Comparison of ENCODE assay signal across 25 mouse cellular contexts in the genomic region with DNA sequence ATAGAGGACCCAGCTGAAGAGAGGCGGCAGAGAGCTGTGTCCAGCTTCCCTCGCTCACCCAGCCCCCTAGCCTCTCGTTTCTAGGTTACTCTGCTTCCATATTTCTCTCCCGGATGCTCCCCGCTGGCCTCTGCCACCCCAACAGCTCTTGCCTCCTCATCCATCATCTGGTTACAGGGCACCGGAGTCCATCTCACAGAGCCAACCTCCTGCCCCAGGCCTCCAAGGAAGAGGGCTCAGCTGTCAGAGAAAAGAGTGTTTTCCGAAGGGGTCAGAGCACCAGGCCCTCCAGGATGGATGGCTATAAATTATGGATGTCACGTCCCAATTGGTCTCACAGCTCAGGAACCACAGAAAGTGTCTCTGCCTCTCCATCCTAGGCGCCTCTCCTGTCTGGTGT. TPM values are rescaled to one million over a fixed set of nuclear protein-coding genes. Genes with fewer than 3 reads are reported as not detected.
DNase-seq lines count a peak whose midpoint lies in the region; ATAC-seq and TF ChIP-seq lines count a peak whose summit lies in the region.
"Had no signal": no experiment of that assay in that cellular context is flagged by ENCODE, and none has a peak within 500 bp of the region (broad histone marks: within the 10 kb centered on the region; RNA-seq: fewer than 3 reads in every experiment).

No protein-coding gene starts in this region.

- H3K36me3 ChIP-seq in midbrain, embryonic 10.5 days: no peaks in the 10 kb centered on the region
- H3K36me3 ChIP-seq in midbrain, embryonic 13.5 days: no peaks in the 10 kb centered on the region
- no peaks in the 10 kb centered on the region for H3K36me3 ChIP-seq in hindbrain, embryonic 13.5 days
- H3K36me3 ChIP-seq: embryonic facial prominence, embryonic 10.5 days; heart, embryonic 13.5 days had no signal

- WGBS in midbrain, embryonic 10.5 days: 82% methylated on average over 9 of the region's 9 CpGs
- 72% methylated on average over 9 of the region's 9 CpGs for WGBS in midbrain, embryonic 13.5 days
- WGBS in hindbrain, embryonic 13.5 days: 34% methylated on average over 9 of the region's 9 CpGs
- 87% methylated on average over 9 of the region's 9 CpGs for WGBS in olfactory bulb, adult 2 months

- peaks cover 58% of the 10 kb centered on the region for H3K4me1 ChIP-seq in midbrain, embryonic 10.5 days
- peaks cover 57% of the 10 kb centered on the region for H3K4me1 ChIP-seq in midbrain, embryonic 13.5 days (replicated peaks)
- peaks cover 70% of the 10 kb centered on the region for H3K4me1 ChIP-seq in hindbrain, embryonic 13.5 days (replicated peaks)
- H3K4me1 ChIP-seq in olfactory bulb, adult 2 months (ENCODE audit: control insufficient read depth, insufficient read depth, low read length): peaks cover 55% of the 10 kb centered on the region

- H3K4me2 ChIP-seq in midbrain, embryonic 13.5 days (replicated peaks): no peak overlapping the region
- H3K4me2 ChIP-seq in hindbrain, embryonic 13.5 days: no peak overlapping the region
- H3K4me2 ChIP-seq: heart, embryonic 13.5 days; midbrain, embryonic 11.5 days had no signal

- peak overlapping the region; percentile 33; the same call in 1 of the 2 replicates for H3K27ac ChIP-seq in midbrain, embryonic 10.5 days (replicated peaks)
- no peak overlapping the region for H3K27ac ChIP-seq in midbrain, embryonic 13.5 days
- H3K27ac ChIP-seq in hindbrain, embryonic 13.5 days: peak overlapping the region; percentile 56
- H3K27ac ChIP-seq in olfactory bulb, adult 2 months (ENCODE audit: insufficient read depth, low read depth, low read length): 0 out of 2 replicates have a peak overlapping the region, but pooled peaks have one; percentile 16
- no peak overlapping the region for H3K27ac ChIP-seq in layer of hippocampus, adult 2 months
- H3K27ac ChIP-seq: heart, embryonic 13.5 days; macrophage had no signal

- H3K9me3 ChIP-seq in midbrain, embryonic 10.5 days (replicated peaks): no peaks in the 10 kb centered on the region
- no peaks in the 10 kb centered on the region for H3K9me3 ChIP-seq in midbrain, embryonic 13.5 days
- no peaks in the 10 kb centered on the region for H3K9me3 ChIP-seq in hindbrain, embryonic 13.5 days
- H3K9me3 ChIP-seq: embryonic facial prominence, embryonic 10.5 days; heart, embryonic 13.5 days had no signal

- H3K4me3 ChIP-seq in midbrain, embryonic 10.5 days: no peak overlapping the region
- H3K4me3 ChIP-seq in midbrain, embryonic 13.5 days (replicated peaks): no peak overlapping the region
- no peak overlapping the region for H3K4me3 ChIP-seq in hindbrain, embryonic 13.5 days
- no peak overlapping the region for H3K4me3 ChIP-seq in olfactory bulb, adult 2 months (ENCODE audit: insufficient read depth, low read depth, low read length)
- no peak overlapping the region for H3K4me3 ChIP-seq in layer of hippocampus, adult 2 months
- H3K4me3 ChIP-seq: embryonic facial prominence, embryonic 10.5 days; heart, embryonic 13.5 days had no signal

- no peak for DNase-seq in midbrain, embryonic 10.5 days (ENCODE audit: low spot score)
- DNase-seq in embryo, embryonic 10.5 days (ENCODE audit: low spot score): peak; percentile 63
- DNase-seq in thymus, postnatal 14 days: no peak
- DNase-seq in layer of hippocampus, adult 2 months (ENCODE audit: low spot score in 2 of 2): no peak
- DNase-seq: adrenal gland, adult 8-10 months; cerebellum, adult 11-12 months; cerebellum, postnatal 14 days; gastrocnemius, postnatal 25 days; heart, adult 18-20 months; kidney, adult 18-20 months; kidney, postnatal 4 days; layer of hippocampus, adult 9-11 months had no signal

- no peak for TF ChIP-seq POLR2A in olfactory bulb, adult 2 months (IDR thresholded peaks at IDR 0.05; ENCODE audit: insufficient read depth, low read depth, low read length)

- no peak overlapping the region for H3K9ac ChIP-seq in midbrain, embryonic 13.5 days (replicated peaks)
- H3K9ac ChIP-seq in hindbrain, embryonic 13.5 days: no peak overlapping the region
- H3K9ac ChIP-seq: heart, embryonic 13.5 days had no signal

- H3K27me3 ChIP-seq in midbrain, embryonic 10.5 days (ENCODE audit: low read depth, poor library complexity, severe bottlenecking): peaks cover 51% of the 10 kb centered on the region
- H3K27me3 ChIP-seq in midbrain, embryonic 13.5 days: peaks cover 13% of the 10 kb centered on the region; the same call in 1 of the 2 replicates
- no peaks in the 10 kb centered on the region for H3K27me3 ChIP-seq in hindbrain, embryonic 13.5 days

- no peak for TF ChIP-seq CTCF in olfactory bulb, adult 2 months (IDR thresholded peaks at IDR 0.05; ENCODE audit: insufficient read depth, low read depth, low read length)
- no peak for TF ChIP-seq CTCF in layer of hippocampus, adult 2 months (conservative IDR thresholded peaks at IDR 0.05)

- ATAC-seq in midbrain, embryonic 13.5 days: no peak
- no peak for ATAC-seq in hindbrain, embryonic 13.5 days (ENCODE audit: low FRiP score)
- ATAC-seq: activated CD4-positive, CD25-positive, alpha-beta regulatory T cell, adult 4 months; forebrain, embryonic 16.5 days; inflammation-experienced regulatory T-cells, adult 6 months; lung, postnatal 0 days had no signal

RNA-seq across cellular contexts. Expression of gene Optc, which starts 23.1 kb away (rescaled TPM):
- polyA plus RNA-seq in midbrain, embryonic 10.5 days (2016; fragmentation: Nextera tagmentation; extraction: Ambion mirVana): 0.86 and 1.7 TPM in 2 replicates
- polyA plus RNA-seq in midbrain, embryonic 13.5 days (2015; fragmentation: Nextera tagmentation; extraction: Ambion mirVana): 4.0 and 4.9 TPM in 2 replicates
- 2.7 and 3.6 TPM in 2 replicates for polyA plus RNA-seq in hindbrain, embryonic 13.5 days (2015; fragmentation: Nextera tagmentation; extraction: Ambion mirVana)
- polyA plus RNA-seq in olfactory bulb, adult 2 months (2012; ENCODE audit: insufficient read depth, insufficient read length, low replicate concordance, missing spikeins): not detected in 2 replicates
- under 1 TPM in 1 of 2 experiments, not detected in 1; 0.31 TPM for total RNA-seq in layer of hippocampus, adult 2 months (2021)
- total RNA-seq: liver, adult 2 months had no signal
- polyA plus RNA-seq: activated CD4-positive, CD25-positive, alpha-beta regulatory T cell, adult 4 months; inflammation-experienced regulatory T-cells, adult 6 months; liver, adult 2 months; macrophage had no signal

RNA-seq across cellular contexts. Expression of gene Prelp, which starts 36.5 kb away (rescaled TPM):
- 0.31 and 0.67 TPM in 2 replicates for polyA plus RNA-seq in midbrain, embryonic 10.5 days (2016; fragmentation: Nextera tagmentation; extraction: Ambion mirVana)
- 4.4 and 6.5 TPM in 2 replicates for polyA plus RNA-seq in midbrain, embryonic 13.5 days (2015; fragmentation: Nextera tagmentation; extraction: Ambion mirVana)
- 10.2 and 14.8 TPM in 2 replicates for polyA plus RNA-seq in hindbrain, embryonic 13.5 days (2015; fragmentation: Nextera tagmentation; extraction: Ambion mirVana)
- not detected in 2 replicates for polyA plus RNA-seq in olfactory bulb, adult 2 months (2012; ENCODE audit: insufficient read depth, insufficient read length, low replicate concordance, missing spikeins)
- total RNA-seq in layer of hippocampus, adult 2 months (2021): 10 to 100 TPM; 13.8 to 18.0 TPM
- total RNA-seq: MEL had no signal
- polyA plus RNA-seq: activated CD4-positive, CD25-positive, alpha-beta regulatory T cell, adult 4 months; inflammation-experienced regulatory T-cells, adult 6 months had no signal

Comparison
In these comparisons a context has a peak if more than half of its experiments do, and no peak if none do; other contexts are left out.
1. H3K27ac ChIP-seq: peak in midbrain, embryonic 10.5 days (single experiment), hindbrain, embryonic 13.5 days (single experiment) and olfactory bulb, adult 2 months (single experiment); none in midbrain, embryonic 13.5 days (single experiment) and layer of hippocampus, adult 2 months (single experiment).